Mouse (Mus musculus) thymus, adult 2 months (tissue): ENCODE results near the gene AI837181.

ENCODE experiments used
- CTCF ChIP-seq: fragments of 200-500 bp; IDR thresholded peaks from 2 replicates; pipeline ENCODE4 v1.5.1; 2012; ENCODE audit warnings: mild to moderate bottlenecking, control low read depth, low read length, moderate library complexity, borderline replicate concordance; ENCODE audit not compliant: control insufficient read depth, poor library complexity, insufficient read depth; ENCODE audit errors: extremely low read depth
- POLR2A ChIP-seq: fragments of 200-500 bp; IDR thresholded peaks from 2 replicates; pipeline ENCODE4 v1.6.1; 2012; ENCODE audit warnings: mild to moderate bottlenecking, low read length, control low read depth, moderate library complexity; ENCODE audit not compliant: control insufficient read depth, poor library complexity, insufficient read depth; ENCODE audit errors: extremely low read depth

DNA sequence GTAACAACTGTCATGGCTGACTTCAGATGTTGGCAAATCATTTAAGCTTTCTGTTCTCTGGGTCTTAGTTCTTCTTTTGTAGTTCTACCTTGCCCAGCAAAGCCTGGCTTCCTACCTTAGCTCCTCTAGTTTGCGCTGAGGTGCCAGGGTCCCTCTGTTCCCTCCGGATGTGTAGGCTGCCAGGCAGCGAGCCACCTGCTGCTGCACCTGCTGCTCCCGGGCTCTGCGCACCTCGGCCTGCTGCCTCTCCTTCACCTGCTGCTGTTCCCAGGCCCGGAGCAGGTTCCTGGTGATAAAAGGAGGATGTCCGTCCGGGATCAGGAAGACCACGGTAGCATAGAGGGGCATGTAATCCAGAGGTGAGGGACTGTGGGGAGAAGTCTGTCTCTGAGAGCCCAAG lies 30.8 kb upstream of the AI837181 start:
- TF ChIP-seq CTCF (no peak), POLR2A (no peak)
